Comparison of ENCODE assay signal across 8 mouse cellular contexts in genomic region chr11:72130021-72130420, GRCm38 (mm10). TPM values are rescaled to one million over a fixed set of nuclear protein-coding genes. Genes with fewer than 3 reads are reported as not detected.
DNase-seq lines count a peak whose midpoint lies in the region; ATAC-seq lines count a peak whose summit lies in the region.

No protein-coding gene starts in this region.

- ATAC-seq in midbrain, embryonic 15.5 days (replicated peaks), result no peak
- no peak for ATAC-seq in midbrain, embryonic 14.5 days (ENCODE audit: low FRiP score, low TSS enrichment)

- H3K27ac ChIP-seq in midbrain, embryonic 15.5 days, result no peak overlapping the region
- H3K27ac ChIP-seq in midbrain, embryonic 14.5 days (replicated peaks; ENCODE audit: low read depth, low read length), result no peak overlapping the region

- intact Hi-C loops in heart, postnatal 14 days (cut with DNase I), result no loop called here

- H3K4me2 ChIP-seq in midbrain, embryonic 15.5 days, result peak overlapping the region; percentile 18; the same call in 1 of the 2 replicates
- no peak overlapping the region for H3K4me2 ChIP-seq in midbrain, embryonic 14.5 days (ENCODE audit: low read length)

- H3K9ac ChIP-seq in midbrain, embryonic 15.5 days, result no peak overlapping the region
- H3K9ac ChIP-seq in midbrain, embryonic 14.5 days (replicated peaks; ENCODE audit: low read length), result no peak overlapping the region

- H3K27me3 ChIP-seq in midbrain, embryonic 15.5 days (replicated peaks), result peaks cover 23% of the 10 kb centered on the region
- H3K27me3 ChIP-seq in midbrain, embryonic 14.5 days (ENCODE audit: control insufficient read depth, insufficient read depth, low read length), result peaks cover 14% of the 10 kb centered on the region

- H3K9me3 ChIP-seq in midbrain, embryonic 15.5 days, result no peaks in the 10 kb centered on the region
- no peaks in the 10 kb centered on the region for H3K9me3 ChIP-seq in midbrain, embryonic 14.5 days (ENCODE audit: control insufficient read depth, low read length)

- no peaks in the 10 kb centered on the region for H3K36me3 ChIP-seq in midbrain, embryonic 15.5 days (replicated peaks)
- H3K36me3 ChIP-seq in midbrain, embryonic 14.5 days (ENCODE audit: control insufficient read depth, insufficient read depth, low read length), result no peaks in the 10 kb centered on the region

- H3K4me3 ChIP-seq in midbrain, embryonic 15.5 days, result no peak overlapping the region
- no peak overlapping the region for H3K4me3 ChIP-seq in midbrain, embryonic 14.5 days (replicated peaks; ENCODE audit: low read depth, low read length)

- DNase-seq in adrenal gland, adult 2 months, result peak; percentile 55
- no peak for DNase-seq in adrenal gland, adult 18-20 months (ENCODE audit: low spot score in 2 of 2)
- no peak for DNase-seq in midbrain, embryonic 14.5 days
- peak; percentile 44 to 57 for DNase-seq in heart, postnatal 14 days
- peak; percentile 87 for DNase-seq in lung, postnatal 25 days (ENCODE audit: low spot score)
- DNase-seq in ovary, postnatal 10 days (ENCODE audit: low spot score), result no peak
- no peak for DNase-seq in layer of hippocampus, adult 8-10 months (ENCODE audit: low spot score in 2 of 2)

- H3K4me1 ChIP-seq in midbrain, embryonic 15.5 days, result peaks cover 24% of the 10 kb centered on the region
- peaks cover 4% of the 10 kb centered on the region; the same call in 1 of the 2 replicates for H3K4me1 ChIP-seq in midbrain, embryonic 14.5 days (ENCODE audit: control insufficient read depth, insufficient read depth, low read length)

- WGBS in midbrain, embryonic 15.5 days, result 13% methylated on average over 11 of the region's 11 CpGs
- 12% methylated on average over 11 of the region's 11 CpGs for WGBS in midbrain, embryonic 14.5 days

RNA-seq across cellular contexts. Expression of gene Pitpnm3, which starts 5.6 kb away (rescaled TPM):
- total RNA-seq in adrenal gland, adult 2 months (2021), result 1 to 10 TPM; 1.8 to 4.5 TPM
- 4.0 and 6.6 TPM in 2 replicates for polyA plus RNA-seq in adrenal gland, adult 2 months (2012; rRNA removed)
- 1 to 10 TPM; 3.3 to 7.6 TPM for total RNA-seq in adrenal gland, adult 18-20 months (2021)
- polyA plus RNA-seq in midbrain, embryonic 15.5 days (2015; fragmentation: Nextera tagmentation; extraction: Ambion mirVana), result 4.8 and 5.3 TPM in 2 replicates
- polyA plus RNA-seq in midbrain, embryonic 14.5 days (2014; fragmentation: Nextera tagmentation; extraction: Ambion mirVana), result 4.0 and 5.0 TPM in 2 replicates
- total RNA-seq in heart, postnatal 14 days (2021), result 1 to 10 TPM; 1.3 to 1.6 TPM
- 10 to 100 TPM; 30.5 to 46.8 (median 35.3) TPM for total RNA-seq in layer of hippocampus, adult 8-10 months (2022)

Comparison
In these comparisons a context has a peak if more than half of its experiments do, and no peak if none do; other contexts are left out.
1. DNase-seq: peak in adrenal gland, adult 2 months (single experiment), heart, postnatal 14 days (2 of 2) and lung, postnatal 25 days (single experiment); none in adrenal gland, adult 18-20 months (0 of 2), midbrain, embryonic 14.5 days (single experiment), ovary, postnatal 10 days (single experiment) and layer of hippocampus, adult 8-10 months (0 of 2).